Mouse (Mus musculus): Measurements from ENCODE around the gene Axl.
A peak's percentile ranks its signal among the peaks of the same experiment; 100 is the strongest.
"Not testable (repeated sequence)": the region's sequence is repeated elsewhere in the genome, so short reads cannot be mapped to it uniquely, and the experiment has no call there.

The Axl gene

DNA sequence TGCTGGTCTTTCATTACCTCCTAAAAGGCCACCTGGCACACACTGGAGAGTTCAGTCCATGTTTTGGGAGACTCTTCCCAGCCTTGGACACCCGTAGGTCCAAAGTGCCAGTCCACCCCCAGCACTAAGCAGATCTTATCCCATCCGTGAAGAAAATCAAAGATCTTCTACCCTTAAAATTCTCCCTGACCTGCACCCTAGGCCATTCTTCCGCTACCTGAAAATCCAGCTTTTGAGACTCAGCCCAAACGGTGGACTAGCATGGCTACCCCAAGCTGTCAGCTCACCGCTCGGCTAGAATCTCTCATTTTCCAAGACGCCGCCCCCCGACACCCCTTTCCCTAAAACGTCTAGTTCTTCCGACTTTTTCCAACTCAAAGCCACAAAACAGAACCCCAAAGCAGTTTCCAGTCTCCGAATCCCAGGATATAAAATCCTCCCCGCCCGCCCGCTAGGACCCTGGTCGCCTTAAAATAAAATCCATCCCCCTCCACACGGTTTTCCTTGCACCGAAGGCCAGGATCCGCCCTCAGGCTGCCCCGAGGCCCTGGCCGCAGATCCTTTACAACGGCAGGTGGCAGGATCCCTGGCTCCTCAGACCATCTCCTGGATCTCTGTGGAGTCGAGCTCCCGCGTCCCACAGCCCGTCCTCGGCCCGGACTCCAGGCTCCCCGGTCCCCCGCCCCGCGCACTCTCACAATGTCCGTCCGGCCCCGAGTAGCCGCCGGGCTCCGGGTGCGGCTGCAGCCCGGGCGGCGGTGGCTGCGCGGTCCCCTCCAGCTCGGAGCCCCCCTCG lies 34.7 kb downstream of the Axl start:
- peak; percentile 22 for DNase-seq (ENCODE audit: low spot score)

DNA sequence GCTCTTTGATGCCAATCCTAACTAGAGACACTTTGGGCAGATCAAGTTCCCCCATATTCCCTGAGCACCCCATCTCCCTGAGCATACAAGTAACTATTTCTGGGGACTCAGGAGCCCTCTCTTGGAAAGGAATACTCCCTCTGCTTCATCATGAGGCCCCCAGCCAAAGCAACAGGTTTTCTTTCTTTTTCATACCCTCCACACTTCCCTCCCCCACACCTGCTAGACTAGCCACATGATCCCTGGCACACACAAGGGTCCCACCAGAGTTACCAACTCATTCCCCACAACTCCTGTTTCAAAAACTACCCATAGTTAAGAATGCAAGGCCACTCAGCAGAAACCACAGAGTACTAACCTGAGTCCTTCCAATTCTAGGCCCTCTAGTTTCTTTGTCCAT lies 35.4 kb downstream of the Axl start:
- DNase-seq (ENCODE audit: low spot score) = no peak

DNA sequence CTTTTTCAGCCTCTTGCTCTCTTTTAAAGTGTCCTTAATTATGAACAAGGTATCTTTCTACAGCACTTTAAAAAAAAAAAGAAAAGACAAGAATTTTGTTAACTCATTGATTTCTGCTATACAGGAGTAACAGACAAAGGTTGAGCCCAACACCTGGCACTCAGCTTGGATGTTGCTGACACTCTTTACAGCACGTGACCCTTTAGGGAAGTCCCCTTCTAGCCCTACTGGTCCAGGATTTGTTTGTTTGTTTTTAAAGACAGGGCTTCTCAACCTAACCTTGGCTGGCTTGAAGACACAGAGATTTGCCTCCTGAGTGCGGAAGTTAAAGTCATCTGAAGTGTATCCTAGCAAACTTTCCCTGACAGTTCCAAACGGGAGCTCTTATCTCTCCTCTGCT lies 41.7 kb downstream of the Axl start:
- DNase-seq (ENCODE audit: low spot score) = no peak

DNA sequence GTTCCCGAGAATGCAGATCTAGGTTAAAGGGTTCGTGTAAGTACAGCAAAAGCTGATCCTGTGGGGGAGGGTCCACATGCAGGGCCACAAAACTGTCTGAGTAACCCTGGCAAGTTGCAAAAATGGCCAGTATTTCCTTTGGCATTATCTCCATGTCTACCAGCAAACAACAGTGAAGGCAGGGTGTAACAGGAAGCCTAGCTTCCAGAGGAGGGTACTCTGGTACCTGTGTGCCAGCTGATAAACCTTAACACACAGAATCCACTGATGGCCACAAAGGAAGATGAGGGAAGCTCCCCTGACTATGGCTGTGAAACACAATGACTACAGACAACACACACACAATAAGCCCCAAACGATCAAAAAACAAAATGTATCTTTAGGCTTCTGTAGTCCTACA lies 50.2 kb downstream of the Axl start:
- no peak for DNase-seq (ENCODE audit: low spot score)

DNA sequence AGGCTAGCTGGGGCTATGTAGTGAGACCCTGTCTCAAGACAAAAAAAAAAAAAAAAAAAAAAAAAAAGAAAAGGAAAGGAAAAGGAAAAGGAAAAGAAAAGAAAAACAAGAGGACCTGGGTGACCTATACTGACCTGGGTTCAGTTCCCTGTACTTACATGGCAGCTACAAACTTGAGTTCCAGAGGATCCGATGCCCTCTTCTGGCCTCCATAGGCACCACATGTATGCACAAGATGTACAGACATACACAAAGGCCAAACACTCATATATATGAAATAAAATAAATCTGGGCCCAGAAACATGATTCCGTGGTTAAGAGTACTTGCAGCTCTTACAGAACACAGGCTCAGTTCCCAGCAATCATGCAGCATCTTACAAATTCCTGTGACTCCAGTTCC lies 51.6 kb downstream of the Axl start:
- no peak for DNase-seq (ENCODE audit: low spot score)

DNA sequence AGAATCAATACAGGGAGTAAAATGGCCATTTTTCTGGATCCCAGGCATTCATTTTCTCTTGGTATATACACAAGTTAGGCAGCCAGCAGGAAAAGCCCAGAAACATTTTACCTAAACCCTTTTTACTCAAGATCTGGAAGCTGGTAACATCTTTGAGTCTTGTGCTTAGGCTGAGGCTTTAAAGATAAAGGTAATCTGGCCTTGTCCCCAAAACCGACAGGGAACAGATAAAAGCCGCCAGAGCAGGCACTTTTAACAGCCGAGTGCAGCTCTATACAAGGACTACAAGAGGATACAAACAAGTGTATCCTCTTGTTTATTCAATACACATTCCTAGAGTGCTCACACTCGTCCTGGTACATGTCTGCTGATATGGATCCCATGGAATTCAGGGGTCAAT lies 53.5 kb downstream of the Axl start:
- no peak for DNase-seq (ENCODE audit: low spot score)

DNA sequence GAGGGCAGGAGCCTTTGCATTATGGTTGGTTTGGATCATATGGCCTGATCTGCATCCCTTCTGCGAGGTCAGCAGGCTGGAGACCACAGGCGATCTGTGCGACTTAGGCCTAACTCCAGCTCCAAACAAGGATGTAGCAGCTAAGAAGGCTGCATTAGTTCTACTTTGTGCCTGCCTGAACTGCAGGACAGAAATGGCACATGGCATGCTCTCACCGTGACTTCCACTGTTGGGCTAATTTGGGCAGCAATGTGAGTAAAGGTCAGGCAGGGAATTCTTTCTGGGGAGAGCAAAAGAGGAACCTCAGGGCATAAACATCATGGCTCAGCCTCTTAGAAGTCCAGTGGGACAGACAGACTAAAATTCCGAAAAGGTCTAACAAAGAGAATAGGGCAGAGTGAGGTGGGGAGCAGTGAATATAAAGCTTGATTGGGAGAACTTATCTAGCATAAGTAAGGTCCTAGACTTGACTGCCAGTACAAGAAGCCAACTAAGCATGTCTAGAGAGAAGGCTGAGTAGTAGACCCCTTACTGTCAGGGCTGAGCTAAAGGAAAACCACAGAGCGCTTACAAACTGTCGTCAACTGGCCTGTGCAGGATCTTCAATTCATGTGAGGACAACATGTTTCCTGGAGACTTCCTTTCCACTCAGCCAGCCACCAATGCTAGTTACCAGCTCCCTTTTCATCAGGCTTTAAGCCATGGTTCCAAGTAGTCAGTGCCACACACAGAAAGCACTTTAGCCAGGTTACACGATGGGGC lies 57.0 kb downstream of the Axl start:
- DNase-seq (ENCODE audit: low spot score) = peak; percentile 46

DNA sequence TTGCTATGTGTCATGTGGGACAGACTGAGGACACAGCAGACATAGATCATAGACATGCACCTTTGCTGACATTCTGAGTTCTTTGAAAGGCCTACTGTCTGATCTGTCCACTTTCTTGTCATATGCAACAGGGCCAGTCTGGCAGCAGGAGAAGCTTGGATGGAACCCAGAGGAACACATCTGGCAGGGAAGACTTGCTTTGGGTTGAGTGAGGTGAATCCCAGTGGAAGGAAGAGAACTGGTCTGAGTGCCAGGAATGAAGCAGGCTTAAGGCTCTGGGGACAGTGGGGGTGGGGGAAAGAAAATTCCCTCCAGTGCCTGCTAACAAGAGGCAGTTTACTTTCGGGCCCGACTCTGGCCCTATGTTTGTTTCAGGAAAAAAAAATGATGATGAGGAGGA lies 58.6 kb downstream of the Axl start:
- peak; percentile 89 for DNase-seq (ENCODE audit: low spot score)

DNA sequence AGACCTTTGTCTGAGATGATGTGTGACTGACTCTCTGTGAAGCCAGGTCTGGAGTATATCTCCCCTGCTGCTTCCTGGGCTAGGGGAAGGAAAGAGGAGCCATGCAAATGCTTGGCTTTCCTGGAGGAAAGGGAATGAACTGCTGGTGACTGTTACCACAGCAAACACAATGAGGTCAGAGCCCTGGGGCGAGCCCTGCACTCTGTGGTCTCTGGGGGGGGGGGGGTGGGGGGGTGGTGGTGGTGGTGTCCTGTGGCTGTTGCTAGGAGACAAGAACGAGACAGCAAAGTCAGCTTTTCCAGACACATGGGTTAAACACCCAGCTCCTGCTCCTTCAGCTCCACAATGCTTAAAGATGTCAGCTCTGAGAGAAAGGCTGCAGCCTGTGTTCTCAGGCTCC lies 59.1 kb downstream of the Axl start:
- no peak for DNase-seq (ENCODE audit: low spot score)

DNA sequence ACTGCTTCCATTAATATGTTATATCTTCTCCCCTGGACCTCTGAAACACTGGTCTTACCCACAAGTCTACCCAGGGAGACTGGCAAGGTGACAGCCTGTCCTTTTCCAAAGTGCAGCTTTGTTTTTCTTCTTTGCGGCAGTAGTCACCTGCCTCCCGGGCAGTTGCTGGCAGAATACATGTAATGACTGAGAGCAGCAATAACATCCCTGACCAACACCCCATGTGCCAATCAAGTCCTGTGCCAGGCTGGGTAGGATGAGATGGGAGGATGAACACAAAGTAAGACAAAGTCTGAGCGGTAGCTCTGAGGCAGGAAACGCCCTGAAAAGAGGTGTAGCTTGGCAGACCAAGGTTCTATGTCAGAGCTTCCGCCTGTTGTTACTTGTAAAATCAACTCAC lies 60.7 kb downstream of the Axl start:
- no peak for DNase-seq (ENCODE audit: low spot score)

DNA sequence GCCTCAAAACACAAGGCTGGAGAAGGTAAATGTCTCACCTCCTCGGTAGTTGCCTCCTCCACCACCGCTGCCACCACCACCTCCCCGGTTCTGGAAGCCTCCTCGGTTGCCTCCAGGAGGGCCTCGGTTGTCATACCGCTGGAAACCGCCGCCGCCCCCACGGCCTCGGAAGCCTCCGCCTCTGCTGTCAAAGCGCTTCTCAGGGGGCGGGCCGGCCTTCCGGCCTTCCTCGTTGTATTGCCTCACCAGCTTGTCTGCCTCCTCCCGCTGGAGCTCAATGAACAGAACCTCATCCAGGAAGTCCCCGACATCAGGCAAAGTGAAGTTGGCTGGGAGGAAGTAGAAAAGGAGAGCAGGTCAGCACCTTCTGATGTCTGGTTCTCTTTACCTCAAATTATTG lies 62.6 kb downstream of the Axl start:
- no peak for DNase-seq (ENCODE audit: low spot score)

DNA sequence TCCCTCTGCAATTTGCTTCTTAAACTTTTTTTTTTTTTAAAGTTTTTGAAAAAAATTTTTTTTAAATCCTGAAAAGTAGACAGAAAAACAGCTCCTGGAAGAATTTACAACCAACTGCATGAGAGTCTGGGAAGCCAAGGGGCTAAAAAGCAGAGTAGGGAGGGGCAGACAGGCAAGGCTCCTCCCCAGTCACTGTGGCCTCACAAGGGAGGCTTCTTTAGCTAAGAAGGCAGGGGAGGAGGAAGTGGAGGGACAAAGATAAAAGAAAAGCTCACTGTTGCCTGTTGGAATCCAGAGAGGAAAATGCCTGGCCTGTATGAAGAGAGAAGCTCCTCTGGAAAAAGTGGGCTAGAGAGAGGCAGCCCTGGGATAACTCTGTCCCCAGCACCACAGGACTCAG lies 66.7 kb downstream of the Axl start:
- DNase-seq (ENCODE audit: low spot score) = not testable (repeated sequence)

DNA sequence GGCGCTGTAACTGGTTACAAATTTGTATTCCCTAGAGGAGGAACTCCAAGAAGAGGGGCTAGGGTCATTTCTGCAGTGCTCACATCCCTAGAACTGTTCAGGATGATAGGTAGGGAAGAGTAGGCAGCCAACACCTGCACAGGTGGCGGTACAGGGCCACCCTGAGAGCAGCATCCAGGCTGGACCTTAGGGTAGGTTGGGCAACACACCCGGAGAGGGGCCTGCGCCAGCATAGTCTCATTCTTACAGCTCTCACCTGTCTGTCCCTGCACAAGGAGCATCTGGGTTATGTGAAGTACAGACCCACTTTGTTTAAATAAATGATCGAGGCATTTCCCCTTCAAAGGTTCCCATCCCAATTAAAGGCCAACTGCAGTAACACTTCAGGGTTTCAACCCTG lies 67.7 kb downstream of the Axl start:
- no peak for DNase-seq (ENCODE audit: low spot score)

DNA sequence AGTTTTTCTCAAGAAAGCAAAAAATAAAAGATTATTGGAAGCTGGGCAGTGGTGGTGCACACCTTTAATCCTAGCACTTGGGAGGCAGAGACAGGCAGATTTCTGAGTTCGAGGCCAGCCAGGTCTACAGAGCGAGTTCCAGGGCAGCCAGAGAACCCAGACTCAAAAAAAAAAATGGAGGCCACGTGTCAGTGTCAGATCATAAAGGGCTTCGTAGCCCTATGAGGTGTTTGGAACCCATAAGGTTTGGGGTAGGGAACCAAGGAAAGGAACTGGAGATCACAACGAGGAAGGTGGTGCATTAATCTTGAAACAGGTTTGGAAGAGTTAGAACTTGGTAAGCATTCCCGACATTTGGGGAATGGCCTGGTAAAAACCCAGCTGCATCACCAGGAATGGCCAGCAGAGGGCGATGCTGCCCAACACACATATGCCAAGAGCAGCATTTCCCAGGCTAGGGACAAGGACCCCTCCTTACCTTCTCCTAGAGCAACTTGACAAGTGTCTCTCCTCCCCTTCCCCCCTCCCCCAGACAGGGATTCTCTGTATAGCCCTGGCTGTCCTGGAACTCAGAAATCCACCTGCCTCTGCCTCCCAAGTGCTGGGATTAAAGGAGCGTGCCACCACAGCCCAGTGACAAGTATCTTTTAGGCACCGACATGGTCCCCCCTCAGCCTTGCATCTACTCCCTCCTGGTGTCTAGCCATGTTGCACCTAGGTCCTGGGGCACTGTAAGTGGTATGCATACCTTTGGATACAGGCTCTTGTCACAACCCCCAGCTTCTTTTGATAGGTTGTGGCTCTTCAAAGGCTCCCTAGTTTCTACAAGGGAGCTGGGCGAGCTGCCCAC lies 68.5 kb downstream of the Axl start:
- peak; percentile 81 for DNase-seq (ENCODE audit: low spot score)

DNA sequence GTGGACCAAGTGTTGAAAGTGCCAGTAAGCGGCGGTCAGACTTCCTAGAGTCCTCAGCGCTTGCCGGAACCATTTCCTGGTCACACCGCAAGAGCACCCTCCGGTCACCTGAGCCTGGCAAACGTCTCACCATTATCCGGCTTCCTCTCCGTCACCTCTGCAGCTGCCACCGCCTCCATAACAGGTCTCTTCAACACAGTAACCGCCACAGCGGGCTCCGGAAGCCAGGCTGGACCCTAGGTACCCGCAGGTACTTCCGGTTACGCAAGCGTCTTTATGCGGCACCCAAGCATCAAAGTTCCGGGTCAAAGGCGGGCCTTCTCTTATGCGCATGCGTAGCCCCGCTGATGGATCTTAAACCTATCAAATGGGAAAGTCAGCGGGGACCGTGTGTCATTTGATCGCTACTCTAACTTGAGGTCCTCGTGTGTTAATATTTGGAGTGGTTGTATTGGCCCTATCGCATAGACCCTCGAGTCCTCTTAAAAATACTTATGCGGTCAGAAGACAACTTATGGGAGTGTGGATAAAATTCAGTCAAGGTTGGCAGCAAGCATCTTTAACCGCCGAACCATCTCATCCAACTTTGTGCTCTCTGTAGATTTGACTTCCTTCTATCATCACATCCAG lies 69.6 kb downstream of the Axl start, which contains the start of gene Ccdc97:
Gene Ccdc97 (minus strand): TSS at position 301 of the 630 bp plus-strand sequence.
- peak; percentile 94 for DNase-seq (ENCODE audit: low spot score)

DNA sequence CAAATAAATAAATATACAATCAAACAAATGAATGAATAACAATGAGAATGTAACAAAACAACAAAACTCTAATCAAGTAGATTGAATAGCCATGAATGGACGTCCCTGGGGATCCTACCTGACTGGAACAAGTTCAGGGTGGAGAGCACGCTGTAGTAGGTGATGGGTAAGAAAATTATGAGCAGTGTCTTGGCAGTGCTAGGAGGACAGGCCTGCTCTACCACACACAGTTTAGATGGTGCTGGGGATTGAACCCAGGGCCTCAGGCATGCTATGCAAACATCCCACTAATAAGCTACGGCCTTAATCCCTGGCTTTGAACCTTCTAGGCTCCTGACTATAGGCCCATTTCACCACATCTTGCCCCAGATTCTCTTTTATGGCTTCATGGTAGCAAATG lies 71.0 kb downstream of the Axl start:
- DNase-seq (ENCODE audit: low spot score) = no peak

DNA sequence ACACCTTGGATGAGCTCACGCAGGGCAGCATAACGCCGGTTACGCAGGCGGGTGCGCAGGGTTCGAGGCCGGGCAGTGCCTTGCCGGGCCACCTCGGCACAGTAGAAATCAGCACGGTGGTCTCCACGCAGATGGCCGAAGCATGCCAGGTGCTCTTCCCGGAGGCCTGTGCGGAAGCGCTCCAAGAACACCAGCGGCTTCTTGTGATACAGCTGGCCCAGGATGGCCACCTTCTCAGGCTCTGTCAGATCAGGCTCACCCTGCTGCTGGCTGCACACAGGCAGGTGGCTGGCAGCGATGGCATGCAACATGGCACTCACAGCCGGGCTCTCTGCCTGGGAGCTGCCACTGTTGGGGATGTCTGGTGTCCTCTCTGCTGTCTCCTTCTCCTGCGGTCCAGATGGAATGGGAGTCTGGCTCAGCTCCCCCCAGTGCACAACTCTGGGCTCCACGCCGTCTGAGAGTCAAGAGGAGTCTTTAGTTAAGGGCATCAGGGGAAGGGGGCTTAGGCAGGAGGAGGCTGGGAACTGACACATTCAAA lies 72.7 kb downstream of the Axl start:
- DNase-seq (ENCODE audit: low spot score) = no peak

DNA sequence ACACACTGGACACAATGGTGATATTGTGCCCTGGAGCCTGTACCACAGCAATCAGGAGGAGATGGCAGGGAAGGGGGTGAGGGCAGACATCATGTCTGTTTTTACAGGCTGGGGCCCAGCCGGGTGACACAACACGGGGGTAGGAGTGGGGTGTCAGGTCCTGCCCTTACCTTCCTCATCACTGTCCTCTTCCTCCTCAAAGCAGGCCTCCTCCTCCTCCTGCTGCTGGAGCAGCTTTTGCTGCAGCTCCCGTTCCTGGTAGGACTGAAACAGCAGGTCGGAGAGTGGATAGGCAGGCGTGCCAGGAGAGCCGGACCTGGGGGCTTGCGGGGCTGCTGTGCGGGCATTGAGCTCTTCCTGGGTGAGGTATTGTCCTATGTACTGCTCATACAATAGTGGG lies 73.9 kb downstream of the Axl start:
- DNase-seq (ENCODE audit: low spot score) = no peak

DNA sequence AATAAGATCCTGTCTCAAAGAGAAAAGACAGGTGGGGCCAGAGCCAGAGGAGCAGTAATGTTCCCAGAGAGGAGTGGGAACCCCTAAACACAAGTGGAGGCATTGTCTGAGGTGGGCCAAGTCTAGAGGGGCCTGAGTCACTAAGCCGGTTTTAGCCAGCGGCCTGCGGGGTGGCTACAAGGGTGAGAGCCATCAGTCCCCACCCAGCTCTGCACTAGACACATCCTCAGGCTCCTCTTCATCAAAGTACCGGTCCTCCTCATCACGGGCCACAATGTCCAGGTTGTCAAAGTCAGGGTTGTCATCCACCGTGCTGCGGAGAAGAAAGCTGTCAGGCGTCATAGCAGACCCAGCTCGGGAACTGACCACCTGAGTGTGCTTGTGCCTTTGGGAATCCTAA lies 75.7 kb downstream of the Axl start:
- no peak for DNase-seq (ENCODE audit: low spot score)

DNA sequence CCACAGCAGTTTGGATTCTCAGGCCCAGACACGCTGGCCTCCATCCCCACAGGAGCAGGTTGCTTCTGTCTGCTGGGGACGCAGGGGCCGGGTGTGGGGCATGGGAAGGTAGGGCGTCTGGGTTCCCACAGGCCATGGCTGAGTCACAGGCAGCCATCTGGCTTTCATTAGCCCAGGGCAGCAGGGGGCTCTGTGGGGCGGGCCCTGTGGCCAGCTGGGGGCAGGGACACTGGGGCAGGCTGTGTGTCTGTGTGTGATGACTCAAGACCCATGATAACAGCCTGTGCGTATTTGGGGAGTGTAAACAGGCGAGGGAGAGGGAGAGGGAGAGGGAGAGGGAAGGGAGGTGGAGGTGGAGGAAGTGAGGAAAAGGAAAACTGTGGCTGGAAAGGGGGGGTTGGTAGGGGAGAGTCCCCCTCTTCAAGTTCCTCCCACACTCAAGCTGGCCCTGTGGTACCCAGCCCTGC lies 76.7 kb downstream of the Axl start:
- DNase-seq (ENCODE audit: low spot score) = peak; percentile 67

DNA sequence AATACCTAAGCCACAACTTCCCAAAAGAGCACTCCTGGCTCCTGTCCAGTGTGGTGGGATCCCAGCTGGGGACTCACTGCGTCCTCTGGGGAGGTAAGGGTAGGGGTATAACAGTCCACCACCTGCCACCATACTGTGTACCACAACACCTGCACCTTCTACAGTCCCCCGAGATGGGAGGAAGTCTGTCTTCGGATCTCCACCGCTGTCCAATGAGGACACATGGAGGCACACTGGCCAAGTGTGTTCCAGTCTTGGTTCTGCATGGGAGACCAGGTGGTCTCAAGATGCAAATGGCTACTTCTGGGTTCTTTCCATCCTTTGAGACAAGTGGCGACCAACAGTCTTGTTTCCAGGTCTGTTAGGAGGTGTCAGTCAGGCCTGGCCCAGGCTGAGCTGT lies 77.3 kb downstream of the Axl start:
- DNase-seq (ENCODE audit: low spot score) = no peak

Data from adipocyte (in vitro differentiated cells).